Mouse (Mus musculus): ENCODE data around the gene Rab11b. TPM values are rescaled to one million over a fixed set of nuclear protein-coding genes. Genes with fewer than 3 reads are reported as not detected.

The Rab11b gene
- polyA plus RNA-seq, 1 experiment from 2014 or later = 346 TPM

GRCm38 (mm10) chr17:33781124-33781977, 21.0 kb upstream of the Rab11b start, which contains the start of gene Angptl4:
Gene Angptl4, minus strand, starts transcription at chr17:33781830.
- Histone ChIP-seq H3K4me3 (peak within 1 kb of the TSS; percentile 62), H3K36me3 (replicated peaks) (peaks cover 26% of the 10 kb centered on the region), H3K27ac (peak within 1 kb of the TSS; percentile 87), H3K27me3 (ENCODE audit: poor library complexity, severe bottlenecking) (peaks cover 18% of the 10 kb centered on the region), H3K9me3 (no peaks in the 10 kb centered on the region), H3K4me1 (peaks cover 56% of the 10 kb centered on the region)
- WGBS = 1% methylated on average over 50 of the region's 50 CpGs
- peak; percentile 67 for DNase-seq (ENCODE audit: extremely low spot score, low spot score)

GRCm38 (mm10) chr17:33780431-33780830, 20.1 kb upstream of the Rab11b start:
- no peak for DNase-seq (ENCODE audit: extremely low spot score, low spot score)
- H3K27me3 ChIP-seq (ENCODE audit: poor library complexity, severe bottlenecking) = peaks cover 18% of the 10 kb centered on the region
- peaks cover 48% of the 10 kb centered on the region for H3K4me1 ChIP-seq
- no peaks in the 10 kb centered on the region for H3K9me3 ChIP-seq
- peaks cover 35% of the 10 kb centered on the region for H3K36me3 ChIP-seq (replicated peaks)
- H3K27ac ChIP-seq = peak overlapping the region; percentile 87
- 91% methylated on average over 5 of the region's 5 CpGs for WGBS
- H3K4me3 ChIP-seq = peak overlapping the region; percentile 62

GRCm38 (mm10) chr17:33779967-33780295, 19.6 kb upstream of the Rab11b start:
- no peak for DNase-seq (ENCODE audit: extremely low spot score, low spot score)
- peak overlapping the region; percentile 62 for H3K4me3 ChIP-seq
- WGBS = 93% methylated on average over 5 of the region's 5 CpGs
- H3K36me3 ChIP-seq (replicated peaks) = peaks cover 40% of the 10 kb centered on the region
- H3K4me1 ChIP-seq = peaks cover 45% of the 10 kb centered on the region
- peaks cover 18% of the 10 kb centered on the region for H3K27me3 ChIP-seq (ENCODE audit: poor library complexity, severe bottlenecking)
- H3K9me3 ChIP-seq = no peaks in the 10 kb centered on the region
- H3K27ac ChIP-seq = peak overlapping the region; percentile 87; the same call in 1 of the 2 replicates

- H3K27ac ChIP-seq = peak overlapping the region; percentile 87
These were observed 19.1 kb upstream of the Rab11b start for GRCm38 (mm10) chr17:33779271-33779966.

GRCm38 (mm10) chr17:33775287-33775686, 15.0 kb upstream of the Rab11b start:
- 95% methylated on average over 4 of the region's 4 CpGs for WGBS
- peaks cover 44% of the 10 kb centered on the region for H3K36me3 ChIP-seq (replicated peaks)
- DNase-seq (ENCODE audit: extremely low spot score, low spot score) = no peak
- no peak overlapping the region for H3K4me3 ChIP-seq
- 0 out of 2 replicates have a peak, but pooled peaks cover 1% of the 10 kb centered on the region for H3K27me3 ChIP-seq (ENCODE audit: poor library complexity, severe bottlenecking)
- H3K27ac ChIP-seq = no peak overlapping the region
- peaks cover 20% of the 10 kb centered on the region for H3K4me1 ChIP-seq
- H3K9me3 ChIP-seq = no peaks in the 10 kb centered on the region

More at GRCm38 (mm10) chr17:33779271-33779966, 19.1 kb upstream of the Rab11b start:
- peak overlapping the region; percentile 62 for H3K4me3 ChIP-seq
- no peaks in the 10 kb centered on the region for H3K9me3 ChIP-seq
- peak; percentile 67 for DNase-seq (ENCODE audit: extremely low spot score, low spot score)
- peaks cover 44% of the 10 kb centered on the region for H3K36me3 ChIP-seq (replicated peaks)
- peaks cover 45% of the 10 kb centered on the region for H3K4me1 ChIP-seq
- peaks cover 18% of the 10 kb centered on the region for H3K27me3 ChIP-seq (ENCODE audit: poor library complexity, severe bottlenecking)
- WGBS = 52% methylated on average over 9 of the region's 9 CpGs

GRCm38 (mm10) chr17:33774573-33775155, 14.3 kb upstream of the Rab11b start:
- DNase-seq (ENCODE audit: extremely low spot score, low spot score) = no peak
- Histone ChIP-seq H3K27ac (no peak overlapping the region), H3K4me1 (peaks cover 14% of the 10 kb centered on the region), H3K4me3 (no peak overlapping the region), H3K36me3 (replicated peaks) (peaks cover 44% of the 10 kb centered on the region), H3K27me3 (ENCODE audit: poor library complexity, severe bottlenecking) (no peaks in the 10 kb centered on the region), H3K9me3 (no peaks in the 10 kb centered on the region)
- WGBS = 94% methylated on average over 8 of the region's 8 CpGs

- peaks cover 44% of the 10 kb centered on the region for H3K36me3 ChIP-seq (replicated peaks)
- no peak for DNase-seq (ENCODE audit: extremely low spot score, low spot score)
- peaks cover 8% of the 10 kb centered on the region for H3K4me1 ChIP-seq
- H3K27ac ChIP-seq = no peak overlapping the region
- H3K27me3 ChIP-seq (ENCODE audit: poor library complexity, severe bottlenecking) = no peaks in the 10 kb centered on the region
- H3K4me3 ChIP-seq = no peak overlapping the region
- H3K9me3 ChIP-seq = no peaks in the 10 kb centered on the region
- WGBS = 90% methylated on average over 6 of the region's 6 CpGs
These were observed 13.7 kb upstream of the Rab11b start for GRCm38 (mm10) chr17:33773871-33774572.

- no peak overlapping the region for H3K27ac ChIP-seq
- H3K4me1 ChIP-seq = peaks cover 2% of the 10 kb centered on the region
- H3K4me3 ChIP-seq = no peak overlapping the region
- WGBS = 83% methylated on average over 6 of the region's 6 CpGs
- no peaks in the 10 kb centered on the region for H3K27me3 ChIP-seq (ENCODE audit: poor library complexity, severe bottlenecking)
- peaks cover 40% of the 10 kb centered on the region for H3K36me3 ChIP-seq (replicated peaks)
- DNase-seq (ENCODE audit: extremely low spot score, low spot score) = no peak
- H3K9me3 ChIP-seq = no peaks in the 10 kb centered on the region
These were observed 13.1 kb upstream of the Rab11b start for GRCm38 (mm10) chr17:33773426-33773825.

- H3K9me3 ChIP-seq = no peaks in the 10 kb centered on the region
- 96% methylated on average over 4 of the region's 4 CpGs for WGBS
- H3K27me3 ChIP-seq (ENCODE audit: poor library complexity, severe bottlenecking) = no peaks in the 10 kb centered on the region
- H3K36me3 ChIP-seq (replicated peaks) = peaks cover 21% of the 10 kb centered on the region
- no peak overlapping the region for H3K4me3 ChIP-seq
- H3K27ac ChIP-seq = no peak overlapping the region
- no peak for DNase-seq (ENCODE audit: extremely low spot score, low spot score)
- H3K4me1 ChIP-seq = no peaks in the 10 kb centered on the region
These were observed 11.3 kb upstream of the Rab11b start for GRCm38 (mm10) chr17:33771617-33772016.

- WGBS = 75% methylated on average over 3 of the region's 3 CpGs
- Histone ChIP-seq H3K4me1 (no peaks in the 10 kb centered on the region), H3K36me3 (replicated peaks) (no peaks in the 10 kb centered on the region), H3K4me3 (no peak overlapping the region), H3K27me3 (ENCODE audit: poor library complexity, severe bottlenecking) (no peaks in the 10 kb centered on the region), H3K27ac (no peak overlapping the region), H3K9me3 (no peaks in the 10 kb centered on the region)
- no peak for DNase-seq (ENCODE audit: extremely low spot score, low spot score)
These were observed 6.1 kb upstream of the Rab11b start for GRCm38 (mm10) chr17:33766389-33766788.

- H3K27me3 ChIP-seq (ENCODE audit: poor library complexity, severe bottlenecking) = no peaks in the 10 kb centered on the region
- peak overlapping the region; percentile 77 for H3K4me3 ChIP-seq
- WGBS = under 1% methylated on average over 38 of the region's 38 CpGs
- peak; percentile 96 for DNase-seq (ENCODE audit: extremely low spot score, low spot score)
- peaks cover 45% of the 10 kb centered on the region for H3K4me1 ChIP-seq
- H3K27ac ChIP-seq = peak overlapping the region; percentile 99
- peaks cover 38% of the 10 kb centered on the region for H3K36me3 ChIP-seq (replicated peaks)
- no peaks in the 10 kb centered on the region for H3K9me3 ChIP-seq
These were observed 519 bp downstream of the Rab11b start for GRCm38 (mm10) chr17:33759767-33760254.

- WGBS = 75% methylated on average over 4 of the region's 4 CpGs
- no peak overlapping the region for H3K4me3 ChIP-seq
- H3K4me1 ChIP-seq = peaks cover 45% of the 10 kb centered on the region
These were observed 3.1 kb downstream of the Rab11b start for GRCm38 (mm10) chr17:33757231-33757630.

More at GRCm38 (mm10) chr17:33757231-33757630, 3.1 kb downstream of the Rab11b start:
- H3K9me3 ChIP-seq = no peaks in the 10 kb centered on the region
- H3K27me3 ChIP-seq (ENCODE audit: poor library complexity, severe bottlenecking) = no peaks in the 10 kb centered on the region
- peaks cover 58% of the 10 kb centered on the region for H3K36me3 ChIP-seq (replicated peaks)
- no peak overlapping the region for H3K27ac ChIP-seq
- no peak for DNase-seq (ENCODE audit: extremely low spot score, low spot score)

Data from forebrain, embryonic 10.5 days (tissue).